Mouse (Mus musculus): ENCODE data around the gene Ghdc. TPM values are rescaled to one million over a fixed set of nuclear protein-coding genes. Genes with fewer than 3 reads are reported as not detected.

Ghdc gene
- total RNA-seq (2021) = 1 to 10 TPM; 4.4 to 7.0 TPM
- long read RNA-seq, transcript Ghdc-201 (9 exons, 2,462 nt) = major isoform, 5 of 6 reads
- long read RNA-seq, partial matches to known transcripts = 0 of 6 reads
- long read RNA-seq, other reads (novel, unspliced or antisense) = 1 of 6 reads

DNA sequence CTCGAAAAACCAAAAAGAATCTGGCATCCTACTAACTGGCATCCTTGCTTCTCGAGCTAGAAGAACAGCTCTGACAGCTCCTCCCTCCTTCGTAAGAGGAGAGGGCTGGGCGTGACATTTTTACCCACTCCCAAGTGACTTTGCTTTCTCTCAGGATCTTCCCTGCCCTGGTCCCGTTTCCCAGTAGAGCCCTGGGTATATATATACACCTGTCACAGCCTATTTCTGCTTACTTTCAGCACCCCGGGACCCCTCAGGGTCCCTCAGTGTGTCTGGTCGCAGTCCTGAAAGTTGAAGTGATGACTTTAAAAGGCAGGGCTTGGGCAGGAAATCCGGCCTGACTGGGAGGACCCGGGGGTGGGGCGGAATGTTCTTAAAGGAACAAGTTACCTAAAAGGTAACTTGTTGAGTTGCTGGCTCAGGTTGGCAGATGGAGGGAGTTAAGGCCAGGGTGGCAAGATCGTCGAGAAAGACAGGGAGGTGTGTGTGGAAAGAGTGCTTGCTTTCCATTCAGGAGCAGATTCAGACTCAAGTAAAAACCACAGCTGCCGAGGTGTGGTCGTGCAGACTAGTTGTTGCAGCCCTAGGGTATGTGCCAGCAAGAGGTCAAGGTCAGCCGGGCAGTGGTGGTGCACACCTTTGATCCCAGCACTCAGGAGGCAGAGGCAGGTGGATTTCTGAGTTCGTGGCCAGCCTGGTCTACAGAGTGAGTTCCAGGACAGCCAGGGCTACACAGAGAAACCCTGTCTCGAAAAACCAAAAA lies at the start of gene Ghdc:
Ghdc (minus strand) TSS at position 312 of the 763 bp plus-strand sequence.
- peak; percentile 60 to 79 for DNase-seq (ENCODE audit: low spot score in 2 of 2)

DNA sequence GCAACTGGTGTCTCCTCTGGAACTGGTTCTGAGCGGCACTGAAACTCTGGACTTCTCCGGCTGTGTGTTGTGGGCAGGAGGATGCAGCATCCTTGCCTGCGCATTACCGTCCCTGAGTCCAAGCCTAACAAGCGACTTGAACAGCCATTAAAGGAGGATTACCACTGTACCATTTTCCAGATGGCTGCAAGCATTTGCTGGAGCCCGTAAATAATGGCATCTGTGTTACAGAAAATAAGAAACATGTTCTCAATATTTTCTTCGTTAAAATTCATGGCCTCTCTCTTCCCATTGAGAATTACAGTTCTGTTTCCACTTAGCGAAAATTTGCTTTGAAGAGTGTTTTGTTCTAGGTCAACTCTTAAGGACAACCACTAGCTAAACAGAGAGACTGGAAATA lies 49.3 kb upstream of the Ghdc start:
- peak in 1 of 2 experiments; percentile 10 for DNase-seq (ENCODE audit: low spot score in 2 of 2)

DNA sequence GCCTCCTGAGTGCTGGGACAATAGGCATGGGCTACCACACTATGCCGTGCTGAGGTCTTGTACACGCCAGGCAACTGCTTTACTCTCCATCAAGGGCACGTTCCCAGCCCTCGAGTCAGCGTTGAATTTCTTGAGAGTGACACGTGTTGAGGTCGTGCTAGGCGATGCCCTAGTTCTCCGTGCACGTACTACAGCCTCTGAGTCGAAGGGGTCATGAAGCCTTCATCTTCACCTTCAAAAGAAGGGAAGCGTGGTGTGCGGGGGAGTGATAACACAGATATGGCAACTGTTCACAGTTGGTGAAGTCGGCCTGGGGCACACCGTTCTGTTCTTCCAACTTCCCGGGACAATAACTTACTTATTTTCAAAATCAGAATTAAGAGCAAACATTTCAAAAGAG lies 48.9 kb upstream of the Ghdc start:
- DNase-seq (ENCODE audit: low spot score in 2 of 2) = no peak

DNA sequence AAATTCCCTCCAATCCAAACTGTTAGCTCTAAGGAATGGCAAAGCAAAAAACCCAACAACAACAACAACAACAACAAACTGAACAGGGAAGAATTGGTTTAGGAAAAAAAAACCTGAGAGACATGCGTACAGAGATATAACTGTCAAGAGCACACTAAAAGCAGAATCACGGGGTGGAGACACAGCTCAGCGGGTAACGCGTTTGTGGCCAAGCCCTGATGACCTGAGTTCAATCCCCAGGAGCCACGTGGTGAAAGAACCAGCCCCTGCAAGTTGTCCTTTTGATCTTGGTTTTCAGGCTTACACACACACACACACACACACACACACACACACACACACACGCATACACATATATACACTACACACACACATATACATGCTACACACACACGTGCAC lies 48.3 kb upstream of the Ghdc start:
- no peak for DNase-seq (ENCODE audit: low spot score in 2 of 2)

DNA sequence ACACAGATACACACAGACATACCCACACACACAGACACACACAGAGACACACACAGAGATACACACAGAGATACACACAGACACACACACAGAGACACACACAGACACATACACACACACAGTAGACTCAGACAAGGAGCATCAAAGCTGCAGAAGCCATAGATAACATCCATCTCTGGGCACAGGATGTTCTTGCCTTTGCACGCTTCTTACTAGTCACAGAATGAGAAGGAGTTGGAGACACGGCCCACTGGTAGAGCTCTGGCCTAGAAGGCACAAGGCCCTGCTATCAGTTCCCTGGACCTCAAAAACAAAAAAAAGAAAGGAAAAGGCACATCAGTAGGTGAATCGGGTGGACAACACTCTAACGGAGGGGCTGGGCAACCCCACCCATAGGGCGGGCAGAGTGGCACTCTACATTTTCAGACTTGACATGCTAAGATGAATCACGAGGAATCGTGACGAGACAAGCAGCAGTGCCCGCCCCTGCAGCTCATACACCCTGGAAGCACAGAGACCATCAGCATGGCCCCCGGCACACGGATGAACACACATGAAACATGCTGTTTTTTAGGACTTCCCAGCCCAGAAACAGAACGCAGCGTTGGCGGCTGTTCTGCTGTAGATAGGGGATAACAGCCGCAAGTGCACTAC lies 47.7 kb upstream of the Ghdc start:
- DNase-seq (ENCODE audit: low spot score in 2 of 2) = no peak

DNA sequence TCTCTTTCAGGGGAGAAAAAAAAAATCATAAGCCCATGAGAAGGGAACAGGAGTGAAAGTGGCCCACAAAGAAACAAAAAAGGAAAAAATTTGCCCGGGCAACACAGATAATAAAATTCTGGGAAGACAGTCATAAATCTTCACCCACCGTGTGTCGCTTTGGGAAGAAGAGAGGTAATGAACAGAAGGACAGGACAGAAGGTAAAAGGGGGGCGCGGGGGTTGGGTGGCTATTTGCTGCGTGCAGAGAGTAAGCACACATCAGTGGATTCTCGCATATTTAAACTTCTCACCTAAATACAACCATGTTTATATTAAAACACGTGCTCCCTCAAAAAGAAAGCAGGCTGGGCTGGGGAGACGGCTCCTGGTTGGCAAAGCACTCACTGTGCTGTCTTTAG lies 46.6 kb upstream of the Ghdc start:
- DNase-seq (ENCODE audit: low spot score in 2 of 2) = no peak

DNA sequence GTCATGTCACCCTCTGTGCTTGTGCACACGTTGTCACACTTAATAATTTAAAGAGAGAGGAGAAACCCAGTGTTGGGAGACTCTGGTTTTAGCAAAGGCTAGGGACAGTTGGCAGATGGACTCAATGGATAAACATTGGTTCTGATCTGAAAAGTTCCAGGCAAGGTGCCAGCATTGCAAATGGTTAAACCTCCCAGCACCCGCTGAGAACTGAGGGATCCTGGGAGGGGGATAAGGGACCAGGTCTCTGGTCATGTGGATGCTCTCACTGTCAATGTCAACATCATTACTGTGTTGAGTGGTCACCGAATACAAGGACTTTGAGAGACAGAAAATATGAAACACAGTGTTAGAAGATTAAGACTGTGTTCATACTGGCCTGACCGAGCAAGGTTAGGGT lies 46.0 kb upstream of the Ghdc start:
- no peak for DNase-seq (ENCODE audit: low spot score in 2 of 2)

DNA sequence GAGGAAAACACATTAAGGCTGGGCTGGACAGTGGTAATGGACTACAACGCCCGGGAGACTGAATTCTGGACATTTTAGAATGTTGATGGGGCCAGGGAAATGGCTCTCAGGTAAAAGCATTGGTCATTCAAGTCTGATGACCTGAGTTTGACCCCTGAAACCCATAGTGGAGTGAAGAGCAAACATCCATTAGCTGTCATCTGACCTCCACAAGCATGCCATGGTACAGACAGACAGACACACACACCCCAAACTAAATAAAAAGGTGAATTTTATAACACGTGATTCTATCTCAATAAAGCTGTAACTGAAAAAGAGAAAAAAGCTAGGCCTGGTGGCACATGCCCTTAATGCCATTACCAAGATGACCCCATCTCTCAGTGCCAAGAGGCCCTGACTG lies 45.6 kb upstream of the Ghdc start:
- DNase-seq (ENCODE audit: low spot score in 2 of 2) = no peak

DNA sequence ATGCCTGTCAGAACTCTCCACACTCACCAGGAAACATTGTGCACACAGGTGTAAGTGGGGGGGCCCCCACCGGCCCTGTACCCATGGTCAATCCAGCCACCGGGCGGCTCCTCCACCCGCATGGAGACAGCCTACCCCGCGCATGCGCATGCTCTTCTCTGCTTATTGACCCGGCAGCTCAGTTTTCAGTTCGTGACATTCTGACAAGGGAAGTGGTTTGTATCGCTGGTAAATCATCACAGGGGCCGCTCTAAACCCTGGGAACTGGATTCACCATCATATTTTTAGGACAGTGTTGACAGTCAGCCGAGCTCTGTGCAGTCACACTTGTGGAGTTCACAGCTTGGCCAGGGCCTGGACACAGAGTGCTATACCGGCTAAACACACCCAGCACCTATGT lies 43.7 kb upstream of the Ghdc start:
- no peak for DNase-seq (ENCODE audit: low spot score in 2 of 2)

DNA sequence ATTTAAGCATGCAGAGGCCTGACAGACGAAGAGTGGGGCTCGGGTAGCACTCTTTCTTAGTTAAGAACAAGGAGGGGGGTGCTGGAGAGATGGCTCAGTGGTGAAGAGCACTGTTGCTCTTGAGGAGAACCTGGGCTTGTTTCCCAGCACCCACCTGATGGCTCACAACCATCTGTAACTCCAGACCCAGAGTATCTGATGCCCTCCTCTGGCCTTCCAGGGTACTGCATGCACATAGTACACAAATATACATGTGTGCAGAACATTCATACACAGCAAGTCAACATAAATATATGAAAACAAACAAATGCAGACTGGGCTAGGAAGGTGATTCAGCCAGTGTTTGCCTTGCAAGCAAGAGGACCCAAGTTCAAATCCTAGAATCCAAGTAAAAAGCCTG lies 40.4 kb upstream of the Ghdc start:
- DNase-seq (ENCODE audit: low spot score in 2 of 2) = no peak

DNA sequence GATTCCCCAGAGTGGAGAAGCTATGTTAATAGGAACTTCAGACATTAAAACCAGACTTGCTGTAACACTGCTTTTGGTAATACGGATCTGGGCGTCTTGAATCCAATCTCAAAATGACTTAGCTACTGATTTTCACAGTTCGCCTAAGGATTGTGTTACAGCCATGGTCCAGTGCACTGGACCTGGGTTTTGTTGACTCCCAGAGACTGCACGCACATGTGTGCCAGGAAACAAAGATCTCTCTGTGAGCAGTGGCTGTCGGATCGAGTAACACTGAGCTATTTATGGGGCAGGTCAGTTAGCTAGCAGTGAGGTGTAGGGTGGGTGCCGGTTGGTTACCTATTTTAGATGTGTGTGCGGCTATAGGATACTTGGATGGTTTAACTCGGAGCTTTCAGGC lies 39.8 kb upstream of the Ghdc start:
- DNase-seq (ENCODE audit: low spot score in 2 of 2) = no peak

DNA sequence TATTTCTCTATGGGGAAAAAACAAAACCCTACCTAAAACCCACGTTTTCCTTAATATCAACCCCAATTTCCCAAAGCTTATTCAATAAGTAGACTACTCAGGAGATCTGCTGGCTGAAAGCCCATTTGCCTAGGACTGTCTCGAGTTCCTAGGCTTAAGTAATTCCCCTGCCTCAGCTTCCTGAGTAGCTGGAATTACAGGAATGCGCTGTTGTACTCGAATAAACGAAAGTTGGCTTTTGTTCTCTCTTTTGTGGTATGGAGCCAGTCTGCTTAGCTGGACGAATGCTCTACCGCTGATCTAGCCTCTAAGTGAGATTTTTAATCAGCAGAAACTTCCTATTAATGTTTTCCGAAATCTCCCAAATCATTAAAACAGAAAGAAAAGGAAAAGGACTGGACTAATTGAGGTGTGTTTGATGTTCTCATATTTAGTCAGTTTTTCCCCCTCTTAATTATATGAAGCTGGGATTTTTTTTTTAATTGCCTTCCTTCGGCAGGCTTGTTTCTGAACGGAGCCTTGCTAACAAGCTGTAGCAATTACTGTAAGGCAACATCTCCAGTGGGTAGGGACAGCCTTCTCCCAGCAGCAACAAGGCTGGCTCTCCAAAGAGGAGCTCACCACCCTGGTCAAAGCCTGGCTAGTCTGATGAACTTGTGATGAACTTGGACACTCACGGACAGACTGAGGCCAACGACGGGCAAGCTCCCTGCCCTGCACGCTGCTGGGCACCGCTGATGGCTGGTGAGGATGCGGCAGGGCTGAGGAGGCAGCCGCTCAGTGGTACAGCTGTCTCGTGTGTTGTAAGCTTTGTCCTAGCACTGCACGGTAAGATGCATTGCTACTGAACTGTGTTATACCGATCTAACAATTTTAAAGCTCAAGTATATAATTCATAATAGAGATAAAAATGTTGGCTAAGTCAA lies 35.9 kb upstream of the Ghdc start:
- no peak for DNase-seq (ENCODE audit: low spot score in 2 of 2)

DNA sequence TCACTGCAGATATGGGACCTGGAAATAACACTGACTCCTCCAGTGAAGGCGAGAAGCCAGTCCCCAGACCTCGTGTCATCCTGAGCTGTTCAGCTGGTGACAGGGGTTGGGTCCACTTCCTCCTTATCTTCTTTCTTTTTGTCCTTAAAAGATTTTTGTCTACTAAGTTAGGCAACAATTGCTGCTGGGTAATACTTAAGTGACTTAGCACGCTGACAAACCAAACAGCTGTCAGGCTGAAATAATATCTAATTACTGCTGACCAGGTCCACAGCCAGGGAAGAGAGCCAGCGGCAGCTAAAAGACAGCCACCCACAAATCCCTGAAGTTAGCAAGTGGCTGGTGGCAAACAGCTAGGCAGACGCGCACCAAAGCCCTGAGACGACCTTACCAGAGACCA lies 34.8 kb upstream of the Ghdc start:
- no peak for DNase-seq (ENCODE audit: low spot score in 2 of 2)

DNA sequence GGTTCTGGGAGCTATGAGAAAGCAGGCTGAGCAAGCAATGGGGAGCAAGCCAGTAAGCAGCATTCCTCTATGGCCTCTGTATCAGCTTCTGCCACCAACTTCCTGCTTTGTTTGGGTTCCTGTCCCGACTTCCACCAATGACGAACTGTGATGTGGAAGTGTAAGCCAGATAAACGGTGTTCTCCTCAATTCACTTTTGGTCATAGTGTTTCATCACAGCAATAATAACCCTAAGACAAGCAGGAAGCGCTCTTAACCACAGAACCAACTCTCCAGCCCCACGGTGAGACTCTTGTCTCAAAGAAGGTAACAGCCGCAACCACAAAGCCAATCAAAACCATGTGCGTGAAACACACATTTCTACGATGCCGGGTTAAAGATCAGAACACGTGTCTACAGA lies 33.7 kb upstream of the Ghdc start:
- no peak for DNase-seq (ENCODE audit: low spot score in 2 of 2)

DNA sequence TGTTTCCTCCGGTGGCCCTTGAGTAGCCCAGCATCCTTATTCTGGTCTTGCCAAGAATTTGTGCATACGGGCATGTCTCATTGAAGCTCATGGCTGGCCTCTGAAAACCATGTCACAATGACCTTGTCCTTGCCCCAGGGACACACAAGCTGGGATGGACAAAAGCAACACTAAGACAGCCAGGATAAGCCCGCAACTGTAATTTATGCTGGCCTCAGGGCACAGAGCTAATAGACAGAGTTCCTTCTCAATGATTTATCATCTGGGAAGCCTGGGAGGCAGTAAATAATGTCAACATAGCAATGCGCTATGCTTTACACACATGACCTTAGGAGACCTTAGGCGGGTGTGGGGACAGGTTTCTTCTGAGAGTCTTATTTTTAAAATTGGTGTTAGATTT lies 28.7 kb upstream of the Ghdc start:
- no peak for DNase-seq (ENCODE audit: low spot score in 2 of 2)

DNA sequence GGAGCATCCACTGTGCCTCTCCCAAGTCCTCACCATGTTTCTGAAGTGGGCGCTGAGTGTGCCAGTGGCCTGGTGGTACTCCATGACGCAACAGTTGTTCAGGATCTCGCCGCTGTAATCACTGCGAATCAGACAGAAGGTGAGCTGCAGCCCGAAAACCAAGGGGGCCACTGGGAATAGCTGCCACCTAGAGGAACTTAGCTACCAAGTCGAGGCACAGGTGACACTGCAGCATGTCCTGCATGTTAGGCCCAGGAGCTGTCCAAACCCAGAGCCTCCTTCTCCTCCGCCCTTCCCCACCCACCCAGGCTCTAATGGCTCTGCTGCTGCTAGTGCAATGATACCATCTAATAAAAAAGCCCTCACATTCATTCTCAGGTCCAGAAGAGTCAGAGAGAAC lies 25.8 kb upstream of the Ghdc start:
- no peak for DNase-seq (ENCODE audit: low spot score in 2 of 2)

DNA sequence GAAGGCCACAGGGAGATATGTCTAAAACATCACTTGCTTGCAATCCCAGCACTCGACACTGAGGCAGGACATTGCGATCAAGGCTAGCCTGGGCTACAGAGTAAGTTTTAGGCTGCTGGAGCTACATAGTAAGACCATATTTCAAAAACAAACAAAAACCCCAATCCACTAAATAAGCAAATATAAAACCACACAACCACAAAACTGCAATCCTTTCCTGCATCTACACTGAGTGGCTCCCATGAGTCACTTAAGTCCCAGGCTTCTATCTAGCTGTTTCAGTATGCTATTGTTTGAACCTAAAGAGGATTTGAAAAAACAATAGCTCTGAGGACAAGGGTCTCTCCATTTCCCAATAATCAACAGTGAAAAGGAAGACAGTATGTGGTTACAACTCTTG lies 24.6 kb upstream of the Ghdc start:
- DNase-seq (ENCODE audit: low spot score in 2 of 2) = no peak

DNA sequence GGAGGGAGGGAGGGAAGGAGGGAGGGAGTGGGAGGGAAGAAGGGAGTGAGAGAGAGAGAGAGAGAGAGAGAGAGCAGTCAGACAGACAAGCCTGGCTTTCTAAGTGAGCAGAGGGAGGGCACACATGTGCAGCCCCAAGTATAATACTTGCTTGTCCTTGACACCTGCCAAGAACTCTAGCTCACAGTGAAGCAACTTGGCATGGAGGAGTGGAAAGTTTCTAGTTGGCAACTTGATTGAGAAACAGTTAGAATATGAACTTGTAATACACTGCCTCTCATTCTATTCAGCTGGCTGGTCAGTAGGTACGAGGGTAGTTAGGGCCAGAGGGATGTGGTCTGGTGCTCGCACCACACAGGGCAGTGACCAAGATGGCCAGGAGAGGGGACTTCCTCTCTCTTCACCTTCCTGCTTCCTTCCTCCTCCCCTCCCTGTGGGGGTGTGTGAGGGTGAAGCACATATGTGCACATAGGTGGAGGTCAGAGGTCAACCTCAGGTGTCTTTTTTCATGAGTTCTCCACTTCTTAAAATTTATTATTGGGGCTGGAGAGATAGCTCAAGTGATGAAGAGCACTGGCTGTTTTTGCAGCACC lies 20.8 kb upstream of the Ghdc start:
- peak in 1 of 2 experiments; percentile 31 for DNase-seq (ENCODE audit: low spot score in 2 of 2)

DNA sequence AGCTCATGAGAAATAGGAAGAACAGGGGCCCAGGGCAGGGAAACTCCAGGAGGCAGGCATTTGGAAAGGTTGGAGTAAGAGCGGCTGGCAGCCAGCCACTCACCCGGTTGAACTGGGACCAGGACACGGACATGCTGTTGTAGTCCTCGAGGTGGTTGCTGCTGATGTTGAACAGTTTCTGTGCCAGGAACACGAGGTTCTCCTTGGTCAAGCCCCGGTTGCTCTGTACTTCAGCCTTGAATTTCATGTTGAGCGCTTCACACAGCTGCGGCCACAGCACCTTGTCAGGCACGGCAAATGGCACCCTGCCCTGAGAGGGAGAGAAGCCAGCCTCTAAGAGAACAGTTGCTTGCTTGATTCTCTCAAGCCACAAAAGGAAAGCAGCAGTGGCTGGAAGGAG lies 19.9 kb upstream of the Ghdc start:
- peak in 1 of 2 experiments; percentile 49 for DNase-seq (ENCODE audit: low spot score in 2 of 2)

DNA sequence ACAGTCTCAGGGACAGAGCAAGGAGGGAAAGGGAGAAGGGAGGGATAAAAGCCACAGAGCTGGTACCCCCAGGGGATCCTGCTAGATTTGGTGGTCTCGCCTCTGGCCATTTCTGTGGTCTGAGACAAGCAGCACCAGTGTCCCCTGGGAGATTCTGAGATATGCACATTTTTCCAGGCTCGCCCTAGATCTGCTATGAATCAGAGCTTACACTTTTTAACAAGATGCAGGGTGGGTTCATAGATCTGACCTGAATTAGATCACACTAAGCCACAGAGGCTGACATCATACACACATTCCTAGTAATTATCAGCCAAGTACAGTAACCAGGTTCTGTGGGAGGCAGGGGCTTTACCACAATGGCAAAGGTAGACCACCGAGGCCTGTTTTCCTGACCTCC lies 18.9 kb upstream of the Ghdc start:
- no peak for DNase-seq (ENCODE audit: low spot score in 2 of 2)

DNA sequence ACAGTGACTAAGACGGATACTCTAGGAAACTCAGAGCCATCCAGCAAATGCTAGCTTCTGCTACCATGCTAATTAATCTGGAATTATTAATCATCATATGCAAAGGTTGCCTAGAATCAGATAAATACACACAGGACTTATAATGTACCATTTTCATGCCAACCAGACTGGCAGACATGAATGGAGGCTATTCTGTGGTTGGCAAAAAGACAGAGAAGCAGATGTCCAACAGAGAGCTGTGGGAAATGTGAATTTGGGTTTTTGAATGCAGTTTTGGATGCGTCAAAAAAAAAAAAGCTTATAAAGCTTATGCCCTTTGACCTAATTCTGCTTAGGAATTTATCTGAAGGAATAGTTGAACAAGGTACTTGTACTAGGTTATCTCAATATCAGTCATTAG lies 15.0 kb upstream of the Ghdc start:
- DNase-seq (ENCODE audit: low spot score in 2 of 2) = peak in 1 of 2 experiments; percentile 30
